Mouse (Mus musculus) CD4-positive, CD25-positive, alpha-beta regulatory T cell, adult 9 weeks (primary cell): Measurements from ENCODE around the gene Asb11. TPM values are rescaled to one million over a fixed set of nuclear protein-coding genes. Genes with fewer than 3 reads are reported as not detected.

Experiments used
- polyA plus RNA-seq: library from polyadenylated mRNA; unstranded; fragments of 100-300 nt; shearing (Covaris generic); gene quantifications from one replicate; pipeline ENCODE4 v1.2.1, GENCODE M21; 2017

Asb11 gene
- polyA plus RNA-seq: not detected

GRCm38 (mm10) chrX:164436709-164437108 is at the start of gene Asb11:
Gene Asb11 (plus strand): TSS chrX:164436994.

GRCm38 (mm10) chrX:164419471-164419939 is 17.3 kb upstream of the Asb11 start, which contains the start of gene Piga:
Gene Piga (plus strand): TSS chrX:164419787.

GRCm38 (mm10) chrX:164505709-164506498 is 69.1 kb downstream of the Asb11 start, which contains the start of gene Asb9:
Gene Asb9 (plus strand): TSS chrX:164506327.

Other genes with a start within 250 kb of the Asb11 start
- gene Bmx, start 178.8 kb upstream of the Asb11 start, polyA plus RNA-seq: not detected
- not detected for gene Pir, start 167.6 kb upstream of the Asb11 start, polyA plus RNA-seq
- gene Vegfd, start 63.6 kb upstream of the Asb11 start, polyA plus RNA-seq: not detected
- gene Piga, start 17.2 kb upstream of the Asb11 start, polyA plus RNA-seq: 13.5 TPM
- not detected for gene Asb9, start 69.3 kb downstream of the Asb11 start, polyA plus RNA-seq